Mouse (Mus musculus) lung, postnatal 0 days (tissue): ENCODE data around the gene Traf4. TPM values are rescaled to one million over a fixed set of nuclear protein-coding genes. Genes with fewer than 3 reads are reported as not detected.

ENCODE experiments used
- ATAC-seq: fragments of 200-750 bp; cut with Nextera tagmentation; 2 replicates; pipeline ENCODE4 v1.8.0; 2017; ENCODE audit warnings: moderate library complexity
- DNase-seq: peaks from one replicate; pipeline ENCODE4 v3.0.0-alpha.2; 2016; ENCODE audit warnings: low spot score
- H3K27ac ChIP-seq: fragments of 300-500 bp; sonication (generic); 2 replicates; pipeline ENCODE4 v1.5.1; 2014; ENCODE audit warnings: antibody characterized with exemption, mild to moderate bottlenecking, low read length, mixed read lengths
- H3K27me3 ChIP-seq: fragments of 300-500 bp; sonication (generic); replicated peaks from 2 replicates; pipeline ENCODE4 v1.6.1; 2014; ENCODE audit warnings: low read length, mixed read lengths; ENCODE audit not compliant: insufficient read depth
- H3K36me3 ChIP-seq: fragments of 300-500 bp; sonication (generic); 2 replicates; pipeline ENCODE4 v1.6.1; 2014; ENCODE audit warnings: low read length, mixed read lengths; ENCODE audit not compliant: insufficient read depth
- H3K4me1 ChIP-seq: fragments of 300-500 bp; sonication (generic); 2 replicates; pipeline ENCODE4 v1.6.1; 2014; ENCODE audit warnings: antibody characterized with exemption, low read depth, low read length, mixed read lengths; ENCODE audit not compliant: insufficient read depth
- H3K4me2 ChIP-seq: fragments of 300-500 bp; sonication (generic); replicated peaks from 2 replicates; pipeline ENCODE4 v1.6.1; 2014; ENCODE audit warnings: low read depth, mild to moderate bottlenecking, low read length, moderate library complexity, mixed read lengths
- H3K4me3 ChIP-seq: fragments of 300-500 bp; sonication (generic); 2 replicates; pipeline ENCODE4 v1.5.1; 2014; ENCODE audit warnings: low read depth, low read length
- H3K9ac ChIP-seq: fragments of 300-500 bp; sonication (generic); replicated peaks from 2 replicates; pipeline ENCODE4 v1.6.1; 2014; ENCODE audit warnings: low read depth, mild to moderate bottlenecking
- H3K9me3 ChIP-seq: fragments of 300-500 bp; sonication (generic); 2 replicates; pipeline ENCODE4 v1.6.1; 2016; ENCODE audit warnings: low read length, mixed read lengths
- CTCF ChIP-seq: IDR thresholded peaks from 2 replicates; pipeline ENCODE4 v1.5.1; 2016; ENCODE audit warnings: antibody characterized with exemption, mild to moderate bottlenecking
- EP300 ChIP-seq: IDR thresholded peaks from 2 replicates; pipeline ENCODE4 v1.6.1; 2016; ENCODE audit warnings: antibody characterized with exemption, mild to moderate bottlenecking, control low read depth
- WGBS: fragments of 180-500 bp; shearing (Covaris S2); extraction: QIAGEN DNeasy Blood & Tissue Kit; methylation state at CpG from one replicate; pipeline ENCODE4 v1.1.7; 2014; 5-methylcytosine and 5-hydroxymethylcytosine counted together
- polyA plus RNA-seq: library from polyadenylated mRNA; unstranded; fragments of >200 nt; fragmentation: Nextera tagmentation; extraction: Ambion mirVana; gene quantifications from 2 replicates; pipeline ENCODE4 v1.2.1, GENCODE M21; 2015

The Traf4 gene
- 33.0 and 33.9 TPM in 2 replicates for polyA plus RNA-seq

DNA sequence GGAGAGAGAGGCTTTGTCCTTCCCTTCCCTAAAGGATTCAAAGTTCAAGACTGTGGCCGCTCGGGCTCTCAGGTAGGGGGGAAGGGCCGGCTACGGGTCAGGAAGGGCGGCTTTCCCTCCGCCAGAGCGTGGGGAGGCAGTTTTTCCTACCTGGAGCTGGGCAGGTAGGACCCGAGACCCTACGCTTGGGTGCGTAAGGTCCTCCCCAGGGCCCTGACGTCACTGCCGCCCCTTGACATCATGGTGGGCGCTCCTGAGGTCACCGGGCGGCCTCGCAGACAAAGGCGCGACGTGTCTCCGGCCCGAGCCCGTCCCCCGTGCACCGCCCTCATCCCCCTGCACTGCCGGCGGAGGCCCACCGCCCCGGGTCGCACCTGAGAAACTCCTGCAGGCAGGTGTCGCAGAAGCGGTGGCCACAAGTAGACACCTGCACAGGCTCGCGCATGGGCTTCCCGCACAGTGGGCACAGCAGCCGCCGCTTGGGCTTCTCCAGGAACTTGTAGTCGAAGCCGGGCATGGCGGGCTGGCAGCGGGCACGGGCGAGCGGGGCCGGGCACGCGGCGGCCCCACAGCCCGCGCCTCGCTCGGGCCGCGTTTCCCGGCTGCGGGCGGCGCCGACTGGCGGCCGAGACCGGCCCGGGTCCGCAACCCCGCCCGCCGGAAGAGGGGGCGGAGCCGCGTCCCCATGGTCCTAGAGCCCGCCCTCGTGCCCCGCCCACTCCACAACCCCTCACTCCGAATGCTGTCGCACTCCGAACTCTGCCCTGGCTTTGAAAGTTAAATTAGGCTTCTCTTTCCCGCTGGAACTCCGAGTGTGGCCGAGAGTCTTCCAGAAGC, at the start of gene Traf4:
Traf4 (minus strand) TSS at position 666 of the 837 bp plus-strand sequence.
- Histone ChIP-seq H3K4me1 (peaks cover 20% of the 10 kb centered on the region), H3K27me3 (no peaks in the 10 kb centered on the region), H3K36me3 (no peaks in the 10 kb centered on the region), H3K9ac (peak within 1 kb of the TSS; percentile 72), H3K4me2 (peak within 1 kb of the TSS; percentile 95), H3K4me3 (peak within 1 kb of the TSS; percentile 75), H3K27ac (peak within 1 kb of the TSS; percentile 94), H3K9me3 (no peaks in the 10 kb centered on the region)
- TF ChIP-seq EP300 = no peak
- peak; percentile 49 for TF ChIP-seq CTCF
- DNase-seq (peak; percentile 91), ATAC-seq (peak; percentile 90)
- under 1% methylated on average over 59 of the region's 78 CpGs for WGBS

DNA sequence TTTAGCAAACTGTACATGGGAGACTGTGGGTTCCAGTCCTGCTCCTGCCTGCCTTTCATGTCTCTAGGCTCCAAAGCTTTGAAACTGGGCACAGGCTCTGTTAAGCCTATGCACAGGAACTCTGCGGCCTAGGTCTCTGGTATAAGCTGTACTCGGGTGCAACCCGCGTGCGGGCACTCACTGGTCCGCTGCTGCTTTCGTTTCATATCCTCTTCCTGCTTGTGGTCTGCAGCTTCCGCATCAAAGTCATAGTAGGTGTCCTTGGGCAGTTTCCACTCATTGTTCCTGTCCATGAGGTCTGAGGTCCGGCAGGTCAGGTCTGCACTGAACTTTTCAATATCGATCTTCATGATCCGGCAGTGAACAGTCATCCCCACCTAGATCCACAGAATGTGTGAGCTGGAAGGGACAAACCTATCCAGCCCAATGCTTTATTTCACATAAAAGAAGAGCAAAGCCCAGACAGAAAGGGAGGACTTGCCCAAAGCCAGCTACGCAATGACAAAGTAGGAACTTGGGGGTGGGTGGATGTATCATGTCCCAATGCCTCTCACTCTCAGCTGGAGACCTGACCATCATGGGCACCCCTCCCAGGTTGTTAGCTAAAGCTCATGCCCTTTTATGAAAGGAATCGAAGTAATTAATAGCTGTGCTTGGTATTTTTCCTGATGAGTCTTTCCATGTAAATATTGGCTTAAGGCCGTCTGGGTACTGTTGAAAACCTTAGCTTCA, 47.9 kb upstream of the Traf4 start:
- Histone ChIP-seq H3K27ac (no peak overlapping the region), H3K36me3 (peaks cover 73% of the 10 kb centered on the region), H3K4me1 (no peaks in the 10 kb centered on the region), H3K4me3 (no peak overlapping the region), H3K9me3 (no peaks in the 10 kb centered on the region), H3K4me2 (no peak overlapping the region), H3K9ac (no peak overlapping the region), H3K27me3 (no peaks in the 10 kb centered on the region)
- WGBS = 76% methylated on average over 14 of the region's 14 CpGs
- TF ChIP-seq CTCF (no peak), EP300 (no peak)
- DNase-seq (no peak), ATAC-seq (no peak)

DNA sequence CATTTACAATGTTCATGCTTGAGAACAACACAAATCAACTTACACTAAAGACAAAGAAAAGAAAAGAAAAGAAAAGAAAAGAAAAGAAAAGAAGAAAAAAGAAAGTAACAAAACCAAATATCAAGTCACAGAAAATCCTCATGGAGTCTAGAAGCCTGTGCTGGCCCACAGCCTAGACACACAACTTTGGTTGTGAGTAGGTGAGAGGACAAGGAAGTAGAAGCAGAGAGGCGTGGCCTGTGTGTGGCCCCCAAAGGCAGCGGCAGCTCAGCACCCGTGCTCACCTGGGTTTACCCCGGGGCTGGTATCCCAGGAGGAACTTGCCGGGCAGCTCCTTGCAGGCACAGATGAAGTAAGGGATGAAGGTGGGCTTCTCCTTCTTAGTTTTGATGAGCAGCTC, 46.1 kb upstream of the Traf4 start:
- Histone ChIP-seq H3K36me3 (peaks cover 82% of the 10 kb centered on the region), H3K9me3 (no peaks in the 10 kb centered on the region), H3K9ac (no peak overlapping the region), H3K4me1 (no peaks in the 10 kb centered on the region), H3K27me3 (no peaks in the 10 kb centered on the region), H3K4me3 (no peak overlapping the region), H3K4me2 (no peak overlapping the region), H3K27ac (no peak overlapping the region)
- DNase-seq (peak; percentile 52), ATAC-seq (no peak)
- TF ChIP-seq CTCF = no peak
- TF ChIP-seq EP300 = no peak
- 53% methylated on average over 5 of the region's 5 CpGs for WGBS

DNA sequence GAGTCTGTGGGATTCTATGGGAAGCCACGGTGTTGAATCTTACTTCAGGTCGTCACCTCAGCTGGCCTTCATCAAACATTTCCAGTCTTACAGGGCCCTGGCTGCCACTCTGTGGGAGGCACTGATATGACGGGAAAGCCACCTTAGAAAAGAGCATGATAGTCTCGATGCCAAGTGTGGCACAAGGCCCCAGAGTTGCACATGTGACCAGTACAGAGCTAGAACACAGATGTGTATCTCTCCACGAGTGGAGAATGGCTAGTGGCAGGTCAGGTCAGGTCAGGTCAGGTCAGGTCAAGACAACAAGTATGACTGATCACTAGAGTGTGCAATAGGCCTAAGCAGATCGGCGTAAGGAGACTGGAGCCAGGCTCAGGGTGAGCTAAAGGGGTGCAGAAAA, 45.2 kb upstream of the Traf4 start:
- Histone ChIP-seq H3K36me3 (peaks cover 80% of the 10 kb centered on the region), H3K27ac (no peak overlapping the region), H3K27me3 (no peaks in the 10 kb centered on the region), H3K4me3 (no peak overlapping the region), H3K4me1 (no peaks in the 10 kb centered on the region), H3K4me2 (no peak overlapping the region), H3K9ac (no peak overlapping the region), H3K9me3 (no peaks in the 10 kb centered on the region)
- DNase-seq (no peak), ATAC-seq (no peak)
- no peak for TF ChIP-seq EP300
- no peak for TF ChIP-seq CTCF
- 59% methylated on average over 7 of the region's 7 CpGs for WGBS

DNA sequence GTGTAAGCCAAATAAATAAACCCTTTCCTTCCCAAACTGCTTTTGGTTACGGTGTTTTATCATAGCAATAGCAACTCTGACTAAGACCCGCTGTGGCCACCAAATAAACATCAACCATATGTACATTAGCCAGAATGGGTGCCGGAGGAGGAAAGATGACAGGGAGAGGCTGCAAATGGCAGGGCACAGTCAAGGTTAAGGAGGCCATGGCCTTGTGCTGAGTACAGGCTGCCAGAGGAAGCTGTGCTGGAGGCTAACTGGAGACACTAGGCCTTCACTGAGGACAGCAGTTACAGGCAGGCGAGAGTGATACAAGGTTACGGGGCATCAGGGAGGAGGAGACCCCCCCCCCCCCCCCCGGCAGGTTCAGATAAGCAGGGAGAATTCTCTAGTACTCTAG, 44.5 kb upstream of the Traf4 start:
- TF ChIP-seq CTCF = no peak
- TF ChIP-seq EP300 = no peak
- Histone ChIP-seq H3K27ac (no peak overlapping the region), H3K36me3 (peaks cover 74% of the 10 kb centered on the region), H3K27me3 (no peaks in the 10 kb centered on the region), H3K9ac (no peak overlapping the region), H3K4me1 (no peaks in the 10 kb centered on the region), H3K4me2 (no peak overlapping the region), H3K4me3 (no peak overlapping the region), H3K9me3 (no peaks in the 10 kb centered on the region)
- WGBS = 81% methylated on average over 5 of the region's 6 CpGs
- no peak for DNase-seq
- no peak for ATAC-seq

DNA sequence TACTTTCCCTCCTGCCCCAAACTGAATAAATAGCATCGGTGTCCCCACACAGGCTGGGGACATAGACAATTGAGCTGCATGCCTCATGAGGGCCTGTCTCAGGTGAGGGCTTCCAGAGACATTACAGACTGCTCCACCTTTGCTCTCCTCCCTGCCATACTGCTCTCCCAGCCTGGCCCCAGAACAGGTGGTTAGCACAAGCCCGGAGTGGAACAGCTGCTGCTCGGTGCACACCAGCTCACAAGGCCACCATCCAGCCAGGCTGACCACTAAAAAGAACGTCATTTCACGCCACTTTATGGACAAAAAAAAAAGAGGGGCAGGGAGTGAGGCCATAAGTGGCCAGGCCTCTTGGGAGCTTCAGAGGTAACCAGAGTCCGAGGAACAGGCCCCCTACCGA, 41.8 kb upstream of the Traf4 start:
- Histone ChIP-seq H3K4me1 (no peaks in the 10 kb centered on the region), H3K4me2 (no peak overlapping the region), H3K36me3 (peaks cover 51% of the 10 kb centered on the region), H3K9ac (no peak overlapping the region), H3K27me3 (no peaks in the 10 kb centered on the region), H3K27ac (no peak overlapping the region), H3K4me3 (no peak overlapping the region), H3K9me3 (no peaks in the 10 kb centered on the region)
- ATAC-seq (no peak), DNase-seq (no peak)
- no peak for TF ChIP-seq CTCF
- no peak for TF ChIP-seq EP300
- 96% methylated on average over 7 of the region's 7 CpGs for WGBS
